ENCODE assay signal across 8 mouse cellular contexts in the genomic region with DNA sequence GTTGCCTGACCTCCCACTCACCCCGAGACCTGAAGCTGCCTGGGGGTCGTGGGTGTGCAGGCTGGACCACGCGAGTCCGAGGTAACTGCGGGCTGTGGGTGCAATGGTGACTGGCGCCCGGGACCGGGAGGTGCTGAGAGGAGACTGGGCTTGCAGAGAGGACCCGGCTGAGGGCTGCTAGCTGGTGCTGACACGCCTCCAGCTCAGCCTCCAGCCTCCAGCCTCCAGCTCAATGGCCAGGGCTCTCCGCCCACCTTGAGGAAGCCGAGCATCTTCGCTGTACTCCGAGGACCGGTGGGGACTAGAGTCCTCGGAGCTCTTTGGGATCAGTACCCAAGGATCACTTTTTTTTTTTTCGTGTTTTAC. TPM values are rescaled to one million over a fixed set of nuclear protein-coding genes. Genes with fewer than 3 reads are reported as not detected.
DNase-seq lines count a peak whose midpoint lies in the region; ATAC-seq and TF ChIP-seq lines count a peak whose summit lies in the region.

No protein-coding gene starts in this region.

- under 1% methylated on average over 18 of the region's 18 CpGs for WGBS in heart, embryonic 14.5 days
- WGBS in intestine, embryonic 14.5 days, result 1% methylated on average over 18 of the region's 18 CpGs
- WGBS in midbrain, embryonic 13.5 days, result under 1% methylated on average over 18 of the region's 18 CpGs

- DNase-seq in heart, postnatal 25 days (ENCODE audit: low spot score), result no peak
- DNase-seq in embryo, embryonic 11 days, result peak; percentile 74
- no peak for DNase-seq in intestine, embryonic 14.5 days (ENCODE audit: low spot score)
- no peak for DNase-seq in thymus, postnatal 14 days

- TF ChIP-seq CTCF in E14TG2a.4 (conservative IDR thresholded peaks at IDR 0.05; ENCODE audit: low read length), result no peak

- peak; percentile 67 for ATAC-seq in heart, embryonic 14.5 days (ENCODE audit: insufficient number of reproducible peaks, insufficient read depth, low FRiP score, low read depth)
- peak; percentile 75 for ATAC-seq in intestine, embryonic 14.5 days (replicated peaks; ENCODE audit: low FRiP score, low TSS enrichment, low read depth)
- ATAC-seq in midbrain, embryonic 13.5 days, result peak; percentile 82
- no peak for ATAC-seq in activated CD4-positive, CD25-positive, alpha-beta regulatory T cell, adult 4 months

- peak overlapping the region; percentile 88 for H3K4me2 ChIP-seq in heart, embryonic 14.5 days (ENCODE audit: low read length)
- H3K4me2 ChIP-seq in intestine, embryonic 14.5 days (ENCODE audit: low read length), result peak overlapping the region; percentile 48
- peak overlapping the region; percentile 83 for H3K4me2 ChIP-seq in midbrain, embryonic 13.5 days (replicated peaks)

- H3K4me3 ChIP-seq in heart, embryonic 14.5 days (ENCODE audit: control insufficient read depth in 1 of 2, insufficient read depth in 1 of 2, low read depth in 1 of 2, low read length in 2 of 2), result peak overlapping the region; percentile 65 to 90
- H3K4me3 ChIP-seq in E14TG2a.4 (replicated peaks; ENCODE audit: low read length), result peak overlapping the region; percentile 94
- peak overlapping the region; percentile 78 for H3K4me3 ChIP-seq in intestine, embryonic 14.5 days (ENCODE audit: low read depth, low read length)
- peak overlapping the region; percentile 73 for H3K4me3 ChIP-seq in midbrain, embryonic 13.5 days (replicated peaks)

- intact Hi-C loops in heart, postnatal 25 days (cut with DNase I), result loop anchor here (2.0 to 5.0 kb wide), 3 partner anchors 37 to 108 kb away; a partner anchor contains a TSS

- no peaks in the 10 kb centered on the region for H3K9me3 ChIP-seq in heart, embryonic 14.5 days (ENCODE audit: control insufficient read depth, low read length)
- H3K9me3 ChIP-seq in E14TG2a.4 (ENCODE audit: low read length), result no peaks in the 10 kb centered on the region
- no peaks in the 10 kb centered on the region for H3K9me3 ChIP-seq in intestine, embryonic 14.5 days (ENCODE audit: control insufficient read depth, low read length)
- H3K9me3 ChIP-seq in midbrain, embryonic 13.5 days, result 0 out of 2 replicates have a peak, but pooled peaks cover 3% of the 10 kb centered on the region

- peaks cover 0 to 5% of the 10 kb centered on the region in 2 experiments; a peak in 1 of 4 replicates for H3K4me1 ChIP-seq in heart, embryonic 14.5 days (ENCODE audit: control insufficient read depth in 2 of 2, insufficient read depth in 2 of 2, low read length in 2 of 2)
- peaks cover 62% of the 10 kb centered on the region for H3K4me1 ChIP-seq in E14TG2a.4 (replicated peaks; ENCODE audit: low read depth, low read length)
- H3K4me1 ChIP-seq in intestine, embryonic 14.5 days (replicated peaks; ENCODE audit: control insufficient read depth, insufficient read depth, low read length), result 0 out of 2 replicates have a peak, but pooled peaks cover 5% of the 10 kb centered on the region
- H3K4me1 ChIP-seq in midbrain, embryonic 13.5 days (replicated peaks), result peaks cover 25% of the 10 kb centered on the region

- H3K27me3 ChIP-seq in heart, embryonic 14.5 days (ENCODE audit: control insufficient read depth, insufficient read depth, low read length), result no peaks in the 10 kb centered on the region
- no peaks in the 10 kb centered on the region for H3K27me3 ChIP-seq in E14TG2a.4 (ENCODE audit: insufficient read depth, low read length)
- no peaks in the 10 kb centered on the region for H3K27me3 ChIP-seq in intestine, embryonic 14.5 days (replicated peaks; ENCODE audit: control insufficient read depth, insufficient read depth, low read length)
- no peaks in the 10 kb centered on the region for H3K27me3 ChIP-seq in midbrain, embryonic 13.5 days

- H3K36me3 ChIP-seq in heart, embryonic 14.5 days (ENCODE audit: control insufficient read depth, insufficient read depth, low read length), result no peaks in the 10 kb centered on the region
- H3K36me3 ChIP-seq in E14TG2a.4 (ENCODE audit: insufficient read depth, low read length), result 0 out of 2 replicates have a peak, but pooled peaks cover 3% of the 10 kb centered on the region
- no peaks in the 10 kb centered on the region for H3K36me3 ChIP-seq in intestine, embryonic 14.5 days (ENCODE audit: control insufficient read depth, insufficient read depth, low read length)
- no peaks in the 10 kb centered on the region for H3K36me3 ChIP-seq in midbrain, embryonic 13.5 days

- peak overlapping the region; percentile 80 to 87 for H3K27ac ChIP-seq in heart, embryonic 14.5 days (replicated peaks in 1 of 2; ENCODE audit: control insufficient read depth in 1 of 2, insufficient read depth in 1 of 2, low read depth in 2 of 2, low read length in 2 of 2)
- H3K27ac ChIP-seq in intestine, embryonic 14.5 days (ENCODE audit: low read depth), result peak overlapping the region; percentile 92; the same call in 1 of the 2 replicates
- H3K27ac ChIP-seq in midbrain, embryonic 13.5 days, result peak overlapping the region; percentile 97

- H3K9ac ChIP-seq in heart, embryonic 14.5 days (ENCODE audit: low read length), result peak overlapping the region; percentile 73
- peak overlapping the region; percentile 65 for H3K9ac ChIP-seq in intestine, embryonic 14.5 days (ENCODE audit: low read length)
- H3K9ac ChIP-seq in midbrain, embryonic 13.5 days (replicated peaks), result peak overlapping the region; percentile 71

RNA-seq across cellular contexts. Expression of a gene that starts 0.3 kb away (rescaled TPM):
- polyA plus RNA-seq in heart, embryonic 14.5 days (2014; fragmentation: Nextera tagmentation; extraction: Ambion mirVana), result 2.7 and 3.6 TPM in 2 replicates
- total RNA-seq in heart, postnatal 25 days (2021), result 1 to 10 TPM in 1 of 2 experiments, under 1 TPM in 1; 0.78 to 1.0 TPM
- polyA plus RNA-seq in intestine, embryonic 14.5 days (2014; fragmentation: Nextera tagmentation; extraction: Ambion mirVana), result 2.8 and 4.0 TPM in 2 replicates
- 4.1 and 5.6 TPM in 2 replicates for polyA plus RNA-seq in midbrain, embryonic 13.5 days (2015; fragmentation: Nextera tagmentation; extraction: Ambion mirVana)
- 10 to 100 TPM; 10.7 to 13.4 TPM for polyA plus RNA-seq in activated CD4-positive, CD25-positive, alpha-beta regulatory T cell, adult 4 months (2017; shearing (Covaris generic))

RNA-seq across cellular contexts. Expression of a gene that starts 39.4 kb away (rescaled TPM):
- polyA plus RNA-seq in heart, embryonic 14.5 days (2014; fragmentation: Nextera tagmentation; extraction: Ambion mirVana), result 92.6 and 99.9 TPM in 2 replicates
- total RNA-seq in heart, postnatal 25 days (2021), result 10 to 100 TPM; 15.9 to 19.5 TPM
- 123 and 132 TPM in 2 replicates for polyA plus RNA-seq in intestine, embryonic 14.5 days (2014; fragmentation: Nextera tagmentation; extraction: Ambion mirVana)
- polyA plus RNA-seq in midbrain, embryonic 13.5 days (2015; fragmentation: Nextera tagmentation; extraction: Ambion mirVana), result 329 and 332 TPM in 2 replicates
- 10 to 100 TPM; 57.4 to 63.3 TPM for polyA plus RNA-seq in activated CD4-positive, CD25-positive, alpha-beta regulatory T cell, adult 4 months (2017; shearing (Covaris generic))
